Mouse (Mus musculus) G1E (cell line): ENCODE results near the gene Dolpp1. TPM values are rescaled to one million over a fixed set of nuclear protein-coding genes. Genes with fewer than 3 reads are reported as not detected.

Source experiments
- ATAC-seq: 2 replicates; pipeline ENCODE4 v1.8.0; 2016; ENCODE audit warnings: mild to moderate bottlenecking; ENCODE audit not compliant: insufficient number of reproducible peaks, poor library complexity, low FRiP score, severe bottlenecking; ENCODE audit errors: extremely low read depth
- DNase-seq: peaks from one replicate; pipeline ENCODE4 v3.0.0; 2012; ENCODE audit warnings: low spot score
- H3K27me3 ChIP-seq: 2 replicates; pipeline ENCODE4 v1.6.1; 2012; ENCODE audit warnings: mild to moderate bottlenecking, low read length, inconsistent platforms; ENCODE audit not compliant: insufficient read depth
- H3K36me3 ChIP-seq: replicated peaks from 2 replicates; pipeline ENCODE3; 2012; ENCODE audit warnings: mild to moderate bottlenecking, inconsistent platforms
- H3K4me1 ChIP-seq: 2 replicates; pipeline ENCODE4 v1.6.1; 2012; ENCODE audit warnings: low read depth, low read length, inconsistent platforms, mixed read lengths; ENCODE audit not compliant: insufficient read depth
- H3K4me3 ChIP-seq: 2 replicates; pipeline ENCODE4 v1.5.1; 2012; ENCODE audit warnings: low read depth, mild to moderate bottlenecking, inconsistent platforms, low read length, moderate library complexity, mixed read lengths
- H3K9me3 ChIP-seq: replicated peaks from 2 replicates; pipeline ENCODE4 v1.6.1; 2012; ENCODE audit warnings: inconsistent platforms
- CTCF ChIP-seq: IDR thresholded peaks from 2 replicates; pipeline ENCODE4 v1.5.1; 2012; ENCODE audit warnings: low read depth, low read length, inconsistent platforms, mixed read lengths
- GATA1 ChIP-seq: IDR thresholded peaks from 2 replicates; pipeline ENCODE4 v1.6.1; 2012; ENCODE audit warnings: borderline replicate concordance, low read length, inconsistent platforms, mixed read lengths
- GATA2 ChIP-seq: IDR thresholded peaks from 2 replicates; pipeline ENCODE4 v1.6.1; 2012; ENCODE audit warnings: low read depth, low read length, inconsistent platforms, borderline replicate concordance
- POLR2AphosphoS5 ChIP-seq: IDR thresholded peaks from 2 replicates; pipeline ENCODE4 v1.6.1; 2012; ENCODE audit warnings: low read depth, low read length, inconsistent platforms; ENCODE audit not compliant: insufficient replicate concordance
- TAL1 ChIP-seq: conservative IDR thresholded peaks from 2 replicates; pipeline ENCODE4 v1.6.1; 2012; ENCODE audit warnings: low read depth, low read length, inconsistent platforms, mixed read lengths
- polyA plus RNA-seq: library from polyadenylated mRNA; stranded (reverse); fragments of >175 nt; gene quantifications from 2 replicates; pipeline ENCODE4 v1.2.3, GENCODE M21; 2012
- total RNA-seq, 2 experiments: library from RNA; stranded (forward) in 1 of 2; stranded (reverse) in 1 of 2; fragments of 200-1000 nt in 1 of 2; fragments of >200 nt in 1 of 2; fragmentation: Nextera tagmentation in 1 of 2; gene quantifications; 2 replicates each; pipeline ENCODE4 v1.2.3; 2014 to 2017

Gene Dolpp1
- total and polyA plus RNA-seq, 3 experiments: 17.3 to 25.8 (median 23.2) TPM

DNA sequence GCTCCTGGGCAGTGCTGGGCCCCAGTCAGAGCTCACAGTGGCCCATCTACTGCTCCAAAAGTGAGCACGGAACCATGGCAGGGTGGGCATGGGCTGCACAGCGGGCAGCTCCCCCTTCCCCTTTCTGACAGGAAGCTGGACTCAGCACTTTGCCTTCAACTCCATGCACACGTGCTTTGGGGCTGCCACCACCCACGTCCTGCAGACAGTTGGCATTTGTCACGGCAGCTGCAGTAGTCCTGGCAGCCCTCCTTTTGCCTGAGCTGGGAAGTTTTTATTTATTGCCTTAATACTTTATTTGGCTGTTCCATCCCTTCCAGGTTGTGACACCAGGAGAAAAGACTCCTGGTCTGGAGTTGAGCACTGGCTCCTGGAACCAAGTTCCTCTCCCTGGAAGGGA, 7.2 kb upstream of the Dolpp1 start:
- H3K9me3 ChIP-seq: no peaks in the 10 kb centered on the region
- DNase-seq: no peak
- TF ChIP-seq CTCF (no peak), TAL1 (no peak), GATA1 (no peak), POLR2AphosphoS5 (no peak), GATA2 (no peak)
- no peak overlapping the region for H3K4me3 ChIP-seq
- H3K36me3 ChIP-seq: peaks cover 71% of the 10 kb centered on the region
- H3K27me3 ChIP-seq: no peaks in the 10 kb centered on the region
- peaks cover 30% of the 10 kb centered on the region for H3K4me1 ChIP-seq
- ATAC-seq: no peak

DNA sequence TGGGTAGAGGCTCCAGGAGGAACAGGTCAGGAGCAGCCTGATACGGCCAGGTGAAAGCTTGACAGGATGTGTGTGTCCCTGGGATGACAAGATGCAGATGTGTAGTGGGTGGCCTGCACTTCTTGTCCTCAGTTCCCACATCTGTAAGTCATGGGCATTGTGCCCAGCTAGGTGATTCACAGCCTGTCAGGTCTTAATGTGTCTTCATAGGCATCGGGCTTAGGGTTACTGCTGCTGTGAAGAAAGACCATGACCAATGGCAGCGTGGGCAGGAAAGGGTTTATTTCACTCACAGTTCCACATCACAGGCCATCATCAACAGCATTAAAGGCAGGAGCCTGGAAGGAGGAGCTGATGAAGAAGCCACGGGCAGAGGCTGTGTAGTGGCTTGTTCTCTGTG, 6.5 kb upstream of the Dolpp1 start:
- Histone ChIP-seq H3K4me1 (peaks cover 27% of the 10 kb centered on the region), H3K4me3 (no peak overlapping the region), H3K27me3 (no peaks in the 10 kb centered on the region), H3K9me3 (no peaks in the 10 kb centered on the region), H3K36me3 (peaks cover 64% of the 10 kb centered on the region)
- ATAC-seq: no peak
- no peak for DNase-seq
- TF ChIP-seq GATA1 (no peak), CTCF (no peak), GATA2 (no peak), POLR2AphosphoS5 (no peak), TAL1 (no peak)

DNA sequence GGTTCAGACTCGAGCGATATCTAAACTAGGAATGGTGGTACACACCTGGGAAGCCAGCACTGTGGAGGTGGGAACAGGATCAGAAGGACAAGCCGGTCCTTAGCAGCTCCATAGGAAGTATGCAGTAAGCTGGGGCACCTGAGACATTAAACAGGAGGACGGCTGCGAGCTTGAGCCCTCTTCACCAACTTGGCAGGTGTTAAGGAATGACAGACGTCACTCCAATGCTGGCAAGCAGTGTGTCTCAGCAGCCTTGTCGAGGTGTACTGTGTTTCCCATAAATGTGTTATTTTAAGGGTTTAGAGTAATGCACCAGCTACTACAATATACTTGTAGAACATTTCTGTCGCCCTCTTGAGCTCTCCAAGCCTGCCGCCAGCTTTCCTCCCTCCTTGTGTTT, 5.1 kb upstream of the Dolpp1 start:
- no peak for TF ChIP-seq TAL1
- TF ChIP-seq POLR2AphosphoS5: no peak
- TF ChIP-seq GATA2: no peak
- no peak for TF ChIP-seq GATA1
- TF ChIP-seq CTCF: no peak
- Histone ChIP-seq H3K4me1 (peaks cover 26% of the 10 kb centered on the region), H3K9me3 (no peaks in the 10 kb centered on the region), H3K36me3 (peaks cover 51% of the 10 kb centered on the region), H3K4me3 (no peak overlapping the region), H3K27me3 (no peaks in the 10 kb centered on the region)
- no peak for ATAC-seq
- no peak for DNase-seq

DNA sequence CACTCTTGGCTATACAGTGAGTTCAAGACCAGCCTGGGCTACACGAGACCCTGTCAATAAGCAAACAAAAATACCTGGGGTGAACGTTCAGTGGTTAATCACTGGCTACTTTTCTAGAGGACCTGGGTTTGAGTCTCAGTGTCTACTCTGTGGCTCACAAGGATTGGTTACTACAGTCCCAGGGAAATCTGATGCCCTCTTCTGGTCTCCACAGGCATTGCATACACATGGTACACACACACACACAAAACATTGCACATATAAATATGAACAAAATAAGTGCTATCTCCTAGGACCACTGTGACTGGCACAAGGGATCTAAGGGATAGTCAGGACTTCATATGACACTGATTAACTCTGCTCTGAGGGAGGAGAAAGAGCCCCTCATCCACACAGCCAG, 3.1 kb upstream of the Dolpp1 start:
- peaks cover 39% of the 10 kb centered on the region for H3K36me3 ChIP-seq
- peaks cover 42% of the 10 kb centered on the region for H3K4me1 ChIP-seq
- 0 out of 2 replicates have a peak, but pooled peaks have one; percentile 3 for TF ChIP-seq CTCF
- TF ChIP-seq GATA2: no peak
- H3K27me3 ChIP-seq: no peaks in the 10 kb centered on the region
- ATAC-seq (no peak), DNase-seq (no peak)
- H3K9me3 ChIP-seq: no peaks in the 10 kb centered on the region
- H3K4me3 ChIP-seq: no peak overlapping the region

DNA sequence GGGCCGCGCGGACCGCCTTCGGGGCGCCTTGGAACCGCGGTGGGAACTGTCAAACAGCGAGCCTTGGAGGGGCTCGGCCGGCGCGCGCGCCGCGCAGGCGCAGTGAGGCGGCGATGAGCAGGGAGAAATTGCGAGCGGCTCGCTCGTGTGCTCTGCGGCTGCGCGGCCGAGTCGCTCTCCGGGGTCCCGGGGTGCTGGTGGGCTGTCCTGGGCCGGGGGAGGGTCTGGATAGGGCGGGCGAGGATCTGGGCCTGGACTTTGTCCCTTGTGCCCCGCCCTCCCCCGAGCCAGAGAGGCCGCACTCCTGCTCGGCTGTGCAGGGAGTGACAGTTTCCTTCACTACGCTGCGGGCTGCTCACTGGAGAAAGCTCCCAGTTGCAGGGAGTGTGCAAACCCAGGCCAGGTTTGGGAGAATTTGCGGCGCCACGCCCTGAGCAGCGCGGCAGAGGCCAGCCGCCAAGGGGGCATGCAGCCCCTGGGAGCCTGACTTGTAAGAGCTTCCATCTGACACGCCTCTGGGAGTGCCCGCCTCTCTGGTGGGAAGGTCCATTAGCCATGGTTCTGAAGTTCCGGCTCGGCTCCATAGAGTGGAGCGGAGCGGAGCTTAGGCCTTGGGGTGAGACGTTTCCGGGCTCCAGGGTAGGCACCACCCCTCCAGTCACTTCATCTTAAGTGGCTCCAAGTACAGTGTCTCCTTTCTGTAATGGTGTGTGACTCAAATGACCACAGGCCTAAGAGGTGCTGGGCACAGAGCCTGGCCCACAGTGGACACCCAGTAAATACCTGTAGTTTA, 719 bp downstream of the Dolpp1 start:
- Histone ChIP-seq H3K4me3 (peak overlapping the region; percentile 88), H3K27me3 (no peaks in the 10 kb centered on the region), H3K4me1 (peaks cover 70% of the 10 kb centered on the region), H3K9me3 (no peaks in the 10 kb centered on the region), H3K36me3 (peaks cover 47% of the 10 kb centered on the region)
- ATAC-seq: no peak
- DNase-seq: peak; percentile 81
- TF ChIP-seq CTCF (no peak), POLR2AphosphoS5 (no peak), TAL1 (no peak), GATA2 (no peak), GATA1 (no peak)

DNA sequence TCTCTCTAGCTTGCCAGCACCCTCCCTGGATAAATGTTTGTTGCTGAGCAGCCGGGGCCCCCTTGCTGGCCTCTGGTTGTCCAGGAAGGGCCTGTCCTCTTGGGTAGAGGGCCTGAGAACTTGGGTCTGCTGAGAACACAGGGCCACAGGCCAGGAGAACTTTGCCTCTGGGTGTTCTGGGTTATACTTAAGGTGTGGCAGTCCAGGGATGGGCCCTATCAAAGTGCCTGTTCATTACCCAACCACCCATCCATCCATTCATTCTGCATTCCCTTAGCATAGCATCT, 1.3 kb downstream of the Dolpp1 start:
- Histone ChIP-seq H3K36me3 (peaks cover 52% of the 10 kb centered on the region), H3K4me3 (peak overlapping the region; percentile 88), H3K4me1 (peaks cover 74% of the 10 kb centered on the region), H3K9me3 (no peaks in the 10 kb centered on the region), H3K27me3 (no peaks in the 10 kb centered on the region)
- ATAC-seq: no peak
- TF ChIP-seq POLR2AphosphoS5 (no peak), TAL1 (no peak), CTCF (no peak)
- no peak for DNase-seq

DNA sequence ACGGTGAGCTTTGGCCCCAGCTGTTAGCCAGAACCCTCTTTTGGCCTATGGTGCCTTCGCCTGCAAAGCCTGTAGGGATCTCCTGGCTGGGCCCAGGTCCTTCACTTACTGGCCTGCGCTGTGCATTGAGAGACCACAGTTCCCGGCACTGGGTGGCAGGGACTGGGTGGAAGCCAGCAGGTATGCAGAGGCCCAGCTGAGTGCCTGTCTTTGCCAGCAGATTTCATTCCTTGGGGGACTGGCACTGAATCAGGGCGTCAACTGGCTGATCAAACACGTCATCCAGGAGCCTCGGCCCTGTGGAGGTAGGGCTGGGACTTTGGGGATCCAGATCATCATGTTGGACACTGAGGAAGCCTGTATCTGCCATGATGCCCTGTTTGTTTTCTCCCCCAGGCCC, 3.7 kb downstream of the Dolpp1 start:
- peaks cover 84% of the 10 kb centered on the region for H3K4me1 ChIP-seq
- no peaks in the 10 kb centered on the region for H3K9me3 ChIP-seq
- H3K4me3 ChIP-seq: peak overlapping the region; percentile 55; the same call in 1 of the 2 replicates
- ATAC-seq (no peak), DNase-seq (no peak)
- peaks cover 77% of the 10 kb centered on the region for H3K36me3 ChIP-seq
- H3K27me3 ChIP-seq: no peaks in the 10 kb centered on the region
- TF ChIP-seq GATA2 (no peak), CTCF (no peak), GATA1 (no peak), TAL1 (no peak), POLR2AphosphoS5 (no peak)
